Mouse (Mus musculus) spleen, adult 2 months (tissue): ENCODE results near the gene Kcnip2. TPM values are rescaled to one million over a fixed set of nuclear protein-coding genes. Genes with fewer than 3 reads are reported as not detected.

Experiments used
- DNase-seq, 2 experiments: peaks; one replicate each; pipeline versions ENCODE4 v3.0.0 to v3.0.0-alpha.2; 2012 to 2021; ENCODE audit warnings: low spot score in 2 of 2, low read depth in 1 of 2
- H3K27ac ChIP-seq: fragments of 200-500 bp; 2 replicates; pipeline ENCODE4 v1.5.1; 2012; ENCODE audit warnings: low read length, inconsistent platforms; ENCODE audit not compliant: insufficient read depth
- H3K27me3 ChIP-seq: fragments of 200-500 bp; 2 replicates; pipeline ENCODE4 v1.6.1; 2012; ENCODE audit warnings: mild to moderate bottlenecking, moderate library complexity, low read length, inconsistent platforms; ENCODE audit not compliant: control insufficient read depth, insufficient read depth
- H3K36me3 ChIP-seq: fragments of 200-500 bp; 2 replicates; pipeline ENCODE4 v1.6.1; 2012; ENCODE audit warnings: mild to moderate bottlenecking, low read length, inconsistent platforms; ENCODE audit not compliant: control insufficient read depth, insufficient read depth
- H3K4me1 ChIP-seq: fragments of 200-500 bp; 2 replicates; pipeline ENCODE4 v1.6.1; 2011; ENCODE audit warnings: inconsistent platforms; ENCODE audit not compliant: control insufficient read depth, insufficient read depth, insufficient read length
- H3K4me3 ChIP-seq: fragments of 200-500 bp; 2 replicates; pipeline ENCODE4 v1.5.1; 2011; ENCODE audit warnings: mild to moderate bottlenecking, inconsistent platforms; ENCODE audit not compliant: insufficient read depth, insufficient read length; ENCODE audit errors: extremely low read depth
- CTCF ChIP-seq: fragments of 200-500 bp; IDR thresholded peaks from 2 replicates; pipeline ENCODE4 v1.5.1; 2011; ENCODE audit warnings: mild to moderate bottlenecking, inconsistent platforms; ENCODE audit not compliant: insufficient read depth, insufficient read length, insufficient replicate concordance; ENCODE audit errors: extremely low read depth
- POLR2A ChIP-seq: fragments of 200-500 bp; IDR thresholded peaks from 2 replicates; pipeline ENCODE4 v1.6.1; 2011; ENCODE audit warnings: low read depth, low read length, inconsistent platforms
- WGBS: fragments of 180-500 bp; shearing (Covaris S2); methylation state at CpG from one replicate; pipeline ENCODE4 v1.1.7; 2018; 5-methylcytosine and 5-hydroxymethylcytosine counted together
- polyA plus RNA-seq: library from polyadenylated mRNA; depleted of rRNA; stranded (reverse); fragments of >200 nt; gene quantifications from 2 replicates; pipeline ENCODE4 v1.2.3, GENCODE M21; 2012

Kcnip2 gene
- polyA plus RNA-seq, 1 experiment: 1.5 TPM

DNA sequence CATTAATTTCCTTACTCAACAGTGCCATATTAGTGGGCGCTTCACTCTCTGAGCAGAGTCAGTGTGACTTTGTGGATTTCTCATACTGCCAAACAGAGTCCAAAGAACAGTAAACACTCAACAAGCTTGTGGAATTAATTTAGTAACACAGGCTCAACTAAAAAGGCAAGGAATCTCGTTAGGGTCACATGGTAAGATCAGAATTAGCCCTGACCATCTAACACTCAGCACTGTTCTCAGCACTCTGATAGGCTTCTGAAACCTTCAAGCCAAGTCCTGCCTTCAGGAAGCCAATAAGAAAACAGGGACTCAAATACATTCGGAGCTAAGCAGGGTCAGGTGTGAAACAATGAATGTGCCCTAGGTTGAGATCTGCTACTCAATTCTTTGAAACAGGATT lies 10.3 kb upstream of the Kcnip2 start:
- Histone ChIP-seq H3K27ac (no peak overlapping the region), H3K4me1 (no peaks in the 10 kb centered on the region), H3K27me3 (no peaks in the 10 kb centered on the region), H3K4me3 (no peak overlapping the region), H3K36me3 (no peaks in the 10 kb centered on the region)
- TF ChIP-seq POLR2A (no peak), CTCF (no peak)
- WGBS: 88% methylated on average over 3 of the region's 3 CpGs
- no peak for DNase-seq

GRCm38 (mm10) chr19:45821832-45822231 lies 6.0 kb upstream of the Kcnip2 start:
- Histone ChIP-seq H3K27ac (no peak overlapping the region), H3K27me3 (no peaks in the 10 kb centered on the region), H3K4me1 (no peaks in the 10 kb centered on the region), H3K4me3 (no peak overlapping the region), H3K36me3 (peaks cover 4% of the 10 kb centered on the region)
- TF ChIP-seq CTCF (no peak), POLR2A (no peak)
- WGBS: 85% methylated on average over 5 of the region's 5 CpGs
- no peak for DNase-seq

DNA sequence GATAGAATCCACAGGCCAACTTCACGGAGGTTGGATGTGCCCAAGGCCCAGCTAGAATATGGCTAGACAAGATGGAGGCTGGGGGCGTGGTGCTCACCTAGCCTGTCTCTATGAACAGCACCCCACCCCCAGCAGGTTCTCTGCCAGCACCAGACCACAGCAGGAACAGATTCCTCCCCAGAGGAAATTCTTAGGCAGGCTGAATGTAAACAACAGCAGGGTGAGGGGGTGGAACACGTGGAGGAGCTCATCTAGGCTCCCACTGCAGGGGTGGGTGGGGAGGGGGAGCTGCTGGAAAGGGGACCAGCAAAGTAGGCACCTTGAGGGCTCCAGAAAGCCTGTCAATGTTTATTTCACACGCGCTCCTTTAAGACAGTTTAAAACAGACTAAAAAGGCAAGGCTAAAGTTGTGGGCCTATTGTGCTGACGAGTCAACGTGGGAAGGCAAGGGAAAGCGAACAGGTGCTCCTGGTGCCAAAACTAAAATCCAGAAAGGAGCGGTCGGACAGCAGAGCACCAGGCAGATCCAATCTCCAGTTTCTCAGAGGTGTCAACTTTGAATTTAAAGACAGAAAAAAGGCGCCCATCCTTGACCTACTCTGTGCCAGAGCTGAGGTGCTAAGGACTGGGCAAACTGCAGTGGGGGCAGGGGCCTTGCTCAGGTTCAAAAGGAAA lies 2.1 kb upstream of the Kcnip2 start:
- H3K27me3 ChIP-seq: peaks cover 9% of the 10 kb centered on the region; the same call in 1 of the 2 replicates
- H3K36me3 ChIP-seq: peaks cover 4% of the 10 kb centered on the region
- no peaks in the 10 kb centered on the region for H3K4me1 ChIP-seq
- TF ChIP-seq CTCF: no peak
- no peak for TF ChIP-seq POLR2A
- DNase-seq: no peak
- no peak overlapping the region for H3K27ac ChIP-seq
- 86% methylated on average over 11 of the region's 11 CpGs for WGBS
- H3K4me3 ChIP-seq: no peak overlapping the region

DNA sequence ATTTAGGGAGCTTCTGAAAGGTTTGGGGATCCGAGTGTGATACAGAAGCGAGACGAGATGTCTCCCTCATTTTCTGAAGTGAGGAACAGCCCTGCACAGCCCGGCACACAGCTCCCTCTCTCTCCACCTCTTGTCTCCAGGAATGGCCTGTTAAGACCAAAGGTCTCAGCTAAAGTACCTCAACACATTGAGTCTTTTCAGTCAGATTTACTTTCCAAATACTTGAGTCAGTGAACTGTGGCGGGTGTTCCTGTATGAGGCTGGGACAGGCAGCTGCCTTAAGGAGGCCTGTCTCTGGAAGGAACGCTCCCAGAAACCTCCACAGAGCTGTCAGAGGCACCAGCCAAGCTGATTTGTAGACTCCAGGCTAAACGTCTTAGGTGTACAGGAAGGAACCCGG lies 866 bp upstream of the Kcnip2 start:
- peaks cover 4% of the 10 kb centered on the region for H3K36me3 ChIP-seq

GRCm38 (mm10) chr19:45815170-45815569 lies 691 bp downstream of the Kcnip2 start:
- WGBS: 74% methylated on average over 10 of the region's 10 CpGs
- Histone ChIP-seq H3K27ac (no peak overlapping the region), H3K36me3 (peaks cover 4% of the 10 kb centered on the region), H3K4me1 (no peaks in the 10 kb centered on the region; the same call in 1 of the 2 replicates), H3K4me3 (no peak overlapping the region), H3K27me3 (peaks cover 9% of the 10 kb centered on the region; the same call in 1 of the 2 replicates)
- TF ChIP-seq POLR2A (no peak), CTCF (no peak)
- no peak for DNase-seq

More for the DNA sequence above, 866 bp upstream of the Kcnip2 start:
- DNase-seq: no peak
- Histone ChIP-seq H3K27ac (no peak overlapping the region), H3K27me3 (peaks cover 9% of the 10 kb centered on the region; the same call in 1 of the 2 replicates), H3K4me3 (no peak overlapping the region), H3K4me1 (no peaks in the 10 kb centered on the region; the same call in 1 of the 2 replicates)
- 82% methylated on average over 8 of the region's 8 CpGs for WGBS
- no peak for TF ChIP-seq CTCF
- TF ChIP-seq POLR2A: no peak

GRCm38 (mm10) chr19:45813801-45814200 lies 2.1 kb downstream of the Kcnip2 start:
- Histone ChIP-seq H3K4me3 (no peak overlapping the region), H3K4me1 (no peaks in the 10 kb centered on the region; the same call in 1 of the 2 replicates), H3K27me3 (peaks cover 9% of the 10 kb centered on the region; the same call in 1 of the 2 replicates), H3K27ac (no peak overlapping the region), H3K36me3 (peaks cover 2% of the 10 kb centered on the region)
- WGBS: 27% methylated on average over 12 of the region's 12 CpGs
- TF ChIP-seq POLR2A: no peak
- no peak for TF ChIP-seq CTCF
- DNase-seq: no peak

DNA sequence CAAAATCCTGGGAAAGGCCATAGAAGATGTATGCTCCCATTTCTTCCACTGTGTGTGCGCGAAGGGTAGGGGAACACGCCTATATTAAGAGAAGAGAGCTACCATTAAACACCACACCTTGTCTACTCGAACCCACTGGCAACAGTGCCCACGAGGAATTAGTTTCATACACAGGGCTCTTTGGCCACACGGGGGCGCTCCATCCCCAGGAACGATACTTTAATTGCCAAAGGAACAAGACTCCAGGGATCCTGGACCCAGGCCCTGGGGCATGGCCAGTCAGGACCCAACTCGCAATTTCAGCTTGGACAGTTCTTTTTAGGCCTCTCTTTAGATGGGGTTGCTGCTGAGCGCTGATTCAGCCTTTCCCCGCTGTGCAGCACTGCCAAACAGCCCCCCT lies 2.6 kb downstream of the Kcnip2 start:
- Histone ChIP-seq H3K4me1 (no peaks in the 10 kb centered on the region; the same call in 1 of the 2 replicates), H3K27me3 (peaks cover 9% of the 10 kb centered on the region; the same call in 1 of the 2 replicates), H3K4me3 (no peak overlapping the region), H3K36me3 (no peaks in the 10 kb centered on the region; the same call in 1 of the 2 replicates), H3K27ac (no peak overlapping the region)
- 6% methylated on average over 11 of the region's 11 CpGs for WGBS
- peak; percentile 37 to 75 for DNase-seq
- no peak for TF ChIP-seq POLR2A
- peak; percentile 81; the same call in 1 of the 2 replicates for TF ChIP-seq CTCF
